In genomic region chr5:33953471-33954185, GRCm38 (mm10) we compare ENCODE assay signal across 12 mouse cellular contexts. TPM values are rescaled to one million over a fixed set of nuclear protein-coding genes. Genes with fewer than 3 reads are reported as not detected.
DNase-seq lines count a peak whose midpoint lies in the region; ATAC-seq lines count a peak whose summit lies in the region.
"Had no signal": no experiment of that assay in that cellular context is flagged by ENCODE, and none has a peak within 500 bp of the region (broad histone marks: within the 10 kb centered on the region; RNA-seq: fewer than 3 reads in every experiment).

No protein-coding gene starts in this region.

- no peak overlapping the region for H3K27ac ChIP-seq in hindbrain, embryonic 13.5 days
- H3K27ac ChIP-seq in hindbrain, embryonic 10.5 days, result no peak overlapping the region
- no peak overlapping the region for H3K27ac ChIP-seq in brown adipose tissue, adult 24 weeks (replicated peaks; ENCODE audit: low read depth, low read length)
- peak overlapping the region; percentile 37 for H3K27ac ChIP-seq in midbrain, embryonic 16.5 days (ENCODE audit: low read length)
- H3K27ac ChIP-seq: neural tube, embryonic 12.5 days had no signal

- ATAC-seq in hindbrain, embryonic 13.5 days (ENCODE audit: low FRiP score), result no peak
- ATAC-seq in midbrain, embryonic 16.5 days, result no peak
- ATAC-seq: intestine, embryonic 16.5 days had no signal

- no peaks in the 10 kb centered on the region for H3K4me1 ChIP-seq in hindbrain, embryonic 13.5 days (replicated peaks)
- H3K4me1 ChIP-seq in hindbrain, embryonic 10.5 days (replicated peaks), result no peaks in the 10 kb centered on the region
- no peaks in the 10 kb centered on the region for H3K4me1 ChIP-seq in brown adipose tissue, adult 24 weeks (ENCODE audit: control insufficient read depth, insufficient read depth, insufficient read length, low read length)
- no peaks in the 10 kb centered on the region for H3K4me1 ChIP-seq in midbrain, embryonic 16.5 days (ENCODE audit: control insufficient read depth, insufficient read depth, low read length)
- H3K4me1 ChIP-seq: neural tube, embryonic 12.5 days had no signal

- H3K4me3 ChIP-seq in hindbrain, embryonic 13.5 days, result peak overlapping the region; percentile 13
- H3K4me3 ChIP-seq in hindbrain, embryonic 10.5 days, result no peak overlapping the region
- H3K4me3 ChIP-seq in brown adipose tissue, adult 24 weeks (ENCODE audit: insufficient read depth, low read depth, low read length), result peak overlapping the region; percentile 27; the same call in 1 of the 2 replicates
- H3K4me3 ChIP-seq in midbrain, embryonic 16.5 days (ENCODE audit: low read depth, low read length), result peak overlapping the region; percentile 28
- H3K4me3 ChIP-seq: neural tube, embryonic 12.5 days had no signal

- H3K27me3 ChIP-seq in hindbrain, embryonic 13.5 days, result no peaks in the 10 kb centered on the region
- no peaks in the 10 kb centered on the region for H3K27me3 ChIP-seq in hindbrain, embryonic 10.5 days (ENCODE audit: insufficient read depth, poor library complexity, severe bottlenecking)
- no peaks in the 10 kb centered on the region for H3K27me3 ChIP-seq in midbrain, embryonic 16.5 days (ENCODE audit: control insufficient read depth, insufficient read depth, low read depth, low read length)
- H3K27me3 ChIP-seq: neural tube, embryonic 12.5 days had no signal

- peak overlapping the region; percentile 15; the same call in 1 of the 2 replicates for H3K4me2 ChIP-seq in hindbrain, embryonic 13.5 days
- peak overlapping the region; percentile 41 for H3K4me2 ChIP-seq in midbrain, embryonic 16.5 days (ENCODE audit: low read length)
- H3K4me2 ChIP-seq: neural tube, embryonic 12.5 days had no signal

- no peak overlapping the region for H3K9ac ChIP-seq in hindbrain, embryonic 13.5 days
- no peak overlapping the region for H3K9ac ChIP-seq in midbrain, embryonic 16.5 days (ENCODE audit: low read depth, low read length)
- H3K9ac ChIP-seq: neural tube, embryonic 12.5 days had no signal

- H3K9me3 ChIP-seq in hindbrain, embryonic 13.5 days, result peaks cover 3% of the 10 kb centered on the region
- H3K9me3 ChIP-seq in hindbrain, embryonic 10.5 days, result peaks cover 27% of the 10 kb centered on the region
- H3K9me3 ChIP-seq in midbrain, embryonic 16.5 days (replicated peaks; ENCODE audit: control insufficient read depth, low read length, poor library complexity, severe bottlenecking), result no peaks in the 10 kb centered on the region; the same call in 1 of the 2 replicates

- 84% methylated on average over 17 of the region's 17 CpGs for WGBS in hindbrain, embryonic 13.5 days
- 88% methylated on average over 17 of the region's 17 CpGs for WGBS in hindbrain, embryonic 10.5 days
- 85% methylated on average over 16 of the region's 17 CpGs for WGBS in midbrain, embryonic 16.5 days

- no peaks in the 10 kb centered on the region for H3K36me3 ChIP-seq in hindbrain, embryonic 13.5 days
- no peaks in the 10 kb centered on the region for H3K36me3 ChIP-seq in hindbrain, embryonic 10.5 days
- H3K36me3 ChIP-seq in midbrain, embryonic 16.5 days (ENCODE audit: control insufficient read depth, insufficient read depth, low read length), result no peaks in the 10 kb centered on the region
- H3K36me3 ChIP-seq: G1E; neural tube, embryonic 12.5 days had no signal

- DNase-seq in cerebellum, adult 9-10 months, result peak; percentile 39
- DNase-seq in cerebellum, adult 11-12 months, result no peak
- no peak for DNase-seq in hindbrain, embryonic 10.5 days (ENCODE audit: low spot score)
- DNase-seq in thymus, postnatal 14 days, result no peak
- no peak for DNase-seq in adipocyte (ENCODE audit: low spot score)

RNA-seq across cellular contexts. Expression of gene Nelfa, which starts 17.4 kb away (rescaled TPM):
- polyA plus RNA-seq in hindbrain, embryonic 13.5 days (2015; fragmentation: Nextera tagmentation; extraction: Ambion mirVana), result 41.8 and 44.3 TPM in 2 replicates
- polyA plus RNA-seq in hindbrain, embryonic 10.5 days (2016; fragmentation: Nextera tagmentation; extraction: Ambion mirVana), result 75.4 and 84.1 TPM in 2 replicates
- polyA plus RNA-seq in brown adipose tissue, adult 24 weeks (2012; ENCODE audit: insufficient read depth, insufficient read length, missing spikeins), result 8.4 and 9.2 TPM in 2 replicates
- polyA plus RNA-seq in midbrain, embryonic 16.5 days (2015; fragmentation: Nextera tagmentation; extraction: Ambion mirVana), result 38.9 and 40.4 TPM in 2 replicates

RNA-seq across cellular contexts. Expression of gene Gm1673, which starts 29.6 kb away (rescaled TPM):
- 589 and 607 TPM in 2 replicates for polyA plus RNA-seq in hindbrain, embryonic 13.5 days (2015; fragmentation: Nextera tagmentation; extraction: Ambion mirVana)
- 258 and 370 TPM in 2 replicates for polyA plus RNA-seq in hindbrain, embryonic 10.5 days (2016; fragmentation: Nextera tagmentation; extraction: Ambion mirVana)
- 2.5 TPM in 1 of 2 replicates, not detected in the other for polyA plus RNA-seq in brown adipose tissue, adult 24 weeks (2012; ENCODE audit: insufficient read depth, insufficient read length, missing spikeins)
- polyA plus RNA-seq in midbrain, embryonic 16.5 days (2015; fragmentation: Nextera tagmentation; extraction: Ambion mirVana), result 654 and 658 TPM in 2 replicates
- polyA plus RNA-seq: G1E had no signal

RNA-seq across cellular contexts. Expression of gene Nat8l, which starts 42.2 kb away (rescaled TPM):
- polyA plus RNA-seq in hindbrain, embryonic 13.5 days (2015; fragmentation: Nextera tagmentation; extraction: Ambion mirVana), result 3.9 and 4.2 TPM in 2 replicates
- polyA plus RNA-seq in hindbrain, embryonic 10.5 days (2016; fragmentation: Nextera tagmentation; extraction: Ambion mirVana), result 1.6 and 1.7 TPM in 2 replicates
- 66.7 and 81.4 TPM in 2 replicates for polyA plus RNA-seq in brown adipose tissue, adult 24 weeks (2012; ENCODE audit: insufficient read depth, insufficient read length, missing spikeins)
- 4.4 and 4.6 TPM in 2 replicates for polyA plus RNA-seq in midbrain, embryonic 16.5 days (2015; fragmentation: Nextera tagmentation; extraction: Ambion mirVana)
- polyA plus RNA-seq: C2C12, G1E had no signal

Comparison
In these comparisons a context has a peak if more than half of its experiments do, and no peak if none do; other contexts are left out.
1. RNA of gene Gm1673, which starts 29.6 kb away (polyA plus RNA-seq): 654 to 658 TPM in midbrain, embryonic 16.5 days, 589 to 607 TPM in hindbrain, embryonic 13.5 days and 258 to 370 TPM in hindbrain, embryonic 10.5 days; 2.5 TPM in brown adipose tissue, adult 24 weeks; every median in the first group is over 10 times any median in the second.
2. RNA of gene Nat8l, which starts 42.2 kb away (polyA plus RNA-seq): 66.7 to 81.4 TPM in brown adipose tissue, adult 24 weeks; 4.4 to 4.6 TPM in midbrain, embryonic 16.5 days, 3.9 to 4.2 TPM in hindbrain, embryonic 13.5 days and 1.6 to 1.7 TPM in hindbrain, embryonic 10.5 days; every median in the first group is over 10 times any median in the second.